Mouse (Mus musculus): ENCODE data around the gene Fthl17f.
"Not testable (repeated sequence)": the region's sequence is repeated elsewhere in the genome, so short reads cannot be mapped to it uniquely, and the experiment has no call there.

Fthl17f gene

DNA sequence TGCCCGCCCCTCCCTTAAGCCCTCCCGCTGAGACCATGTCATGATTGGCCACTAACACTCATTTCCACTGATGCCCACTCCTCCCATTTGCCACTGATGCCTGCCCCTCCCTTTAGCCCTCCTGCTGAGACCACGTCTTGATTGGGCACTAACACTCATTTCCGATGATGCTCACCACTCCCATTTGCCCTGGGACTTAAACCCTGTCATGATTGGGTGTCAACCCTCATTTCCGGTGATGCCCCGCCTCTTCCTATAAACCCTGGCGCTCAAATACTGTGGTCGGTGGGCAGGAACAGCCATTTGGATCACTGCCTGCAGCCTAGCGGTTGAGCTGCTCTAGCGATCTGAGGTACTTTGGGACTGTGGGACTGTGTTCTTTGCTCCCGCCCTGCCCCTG, at the start of gene Fthl17f:
Gene Fthl17f, plus strand, starts transcription at position 301 of the 400 bp plus-strand sequence.
- DNase-seq: not testable (repeated sequence)

DNA sequence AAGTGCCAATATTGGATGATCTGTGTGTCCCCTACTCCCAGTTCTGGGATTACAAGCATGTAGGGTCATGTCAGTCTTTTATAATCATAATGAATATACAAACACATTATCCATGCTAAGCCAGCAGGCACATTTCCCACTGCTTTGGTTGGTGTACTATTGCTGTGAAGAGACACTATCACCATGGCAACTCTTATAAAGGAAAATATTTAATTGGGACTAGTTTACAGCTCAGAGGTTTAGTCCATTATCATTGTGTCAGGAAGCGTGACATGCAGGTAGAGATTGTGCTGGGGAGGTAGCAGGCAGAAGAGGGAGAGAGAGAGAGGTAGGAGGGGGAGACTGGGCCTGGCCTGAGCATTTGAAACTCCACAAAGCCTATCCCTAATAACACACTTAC, 46.7 kb upstream of the Fthl17f start:
- DNase-seq: no peak

DNA sequence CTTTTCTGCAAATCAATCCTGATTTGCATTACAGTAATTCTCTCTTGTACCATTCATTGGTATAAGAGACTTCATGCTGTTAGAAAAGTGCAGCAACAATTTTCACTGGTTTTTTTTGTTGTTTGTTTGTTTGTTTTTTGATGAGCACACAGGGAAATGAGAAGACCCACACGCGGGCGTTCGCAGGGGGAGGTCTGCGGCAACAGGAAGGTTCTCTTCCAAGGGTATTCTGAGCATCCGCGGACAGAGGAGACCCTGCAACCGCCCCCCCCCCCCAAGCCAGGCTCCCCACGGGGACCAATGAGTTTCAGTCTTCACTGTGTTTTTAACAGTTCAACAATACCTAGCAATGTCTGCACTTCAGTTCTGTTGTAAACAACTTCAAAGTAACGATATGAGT, 43.3 kb upstream of the Fthl17f start:
- DNase-seq: no peak

DNA sequence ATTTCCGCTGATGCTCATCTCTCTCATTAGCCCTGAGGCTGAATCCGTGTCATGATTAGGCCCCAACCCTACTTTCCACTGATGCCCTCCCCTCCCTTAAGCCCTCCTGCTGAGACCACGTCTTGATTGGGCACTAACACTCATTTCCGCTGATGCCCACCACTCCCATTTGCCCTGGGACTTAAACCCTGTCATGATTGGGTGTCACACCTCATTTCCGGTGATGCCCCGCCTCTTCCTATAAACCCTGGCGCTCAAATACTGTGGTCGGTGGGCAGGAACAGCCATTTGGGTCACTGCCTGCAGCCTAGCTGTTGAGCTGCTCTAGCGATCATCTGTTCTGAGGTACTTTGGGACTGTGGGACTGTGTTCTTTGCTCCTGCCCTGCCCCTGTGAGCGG, 29.6 kb upstream of the Fthl17f start, which contains the start of gene Fthl17e:
Gene Fthl17e, plus strand, starts transcription at position 301 of the 400 bp plus-strand sequence.
- not testable (repeated sequence) for DNase-seq

DNA sequence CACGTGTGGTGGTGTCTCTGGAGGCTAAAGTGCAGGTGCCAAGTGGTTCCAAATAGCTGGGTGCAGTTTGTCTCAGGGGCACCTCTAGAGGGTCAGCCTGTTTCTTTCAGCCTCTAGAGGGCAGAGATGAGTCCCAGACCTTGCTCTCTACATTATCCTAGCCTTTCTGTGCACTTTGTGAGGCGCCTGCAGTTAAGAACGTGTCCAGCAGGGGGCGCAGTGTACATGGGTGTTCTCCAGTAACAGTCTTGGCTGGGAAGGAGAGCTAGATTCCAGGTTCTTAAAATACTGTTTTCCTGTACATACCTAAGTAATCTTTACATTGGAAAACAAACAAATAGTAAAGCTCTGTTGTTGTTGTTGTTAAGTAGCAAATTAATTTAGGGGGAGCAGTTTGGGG, 21.2 kb upstream of the Fthl17f start:
- DNase-seq: not testable (repeated sequence)

DNA sequence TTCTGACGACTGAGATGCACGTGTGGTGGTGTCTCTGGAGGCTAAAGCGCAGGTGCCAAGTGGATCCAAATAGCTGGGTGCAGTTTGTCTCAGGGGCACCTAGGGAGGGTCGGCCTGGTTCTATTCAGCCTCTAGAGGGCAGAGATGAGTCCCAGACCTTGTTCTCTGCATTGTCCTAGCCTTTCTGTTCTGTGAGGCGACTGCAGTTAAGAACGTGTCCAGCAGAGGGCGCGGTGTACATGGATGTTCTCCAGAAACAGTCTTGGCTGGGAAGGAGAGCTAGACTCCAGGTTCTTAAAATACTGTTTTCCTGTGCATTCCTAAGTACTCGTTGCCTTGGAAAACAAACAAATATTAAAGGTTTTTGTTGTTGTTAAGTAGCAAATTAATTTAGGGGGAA, 1.9 kb upstream of the Fthl17f start:
- not testable (repeated sequence) for DNase-seq

DNA sequence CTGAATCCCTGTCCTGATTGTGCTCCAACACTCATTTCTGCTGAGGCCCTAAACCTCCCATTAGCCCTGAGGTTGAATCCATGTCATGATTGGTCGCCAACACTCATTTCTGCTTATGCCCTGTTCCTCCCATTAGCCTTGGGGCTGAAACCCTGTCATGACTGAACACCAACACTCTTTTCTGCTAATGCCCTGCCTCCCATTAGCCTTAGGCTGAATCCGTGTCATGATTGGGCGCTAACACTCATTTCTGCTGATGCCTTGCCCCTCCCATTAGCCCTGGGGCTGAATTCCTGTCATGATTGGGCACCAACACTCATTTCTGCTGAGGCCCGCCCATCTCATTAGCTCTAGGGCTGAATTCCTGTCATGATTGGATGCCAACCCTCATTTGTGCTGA, 714 bp upstream of the Fthl17f start:
- no peak for DNase-seq

DNA sequence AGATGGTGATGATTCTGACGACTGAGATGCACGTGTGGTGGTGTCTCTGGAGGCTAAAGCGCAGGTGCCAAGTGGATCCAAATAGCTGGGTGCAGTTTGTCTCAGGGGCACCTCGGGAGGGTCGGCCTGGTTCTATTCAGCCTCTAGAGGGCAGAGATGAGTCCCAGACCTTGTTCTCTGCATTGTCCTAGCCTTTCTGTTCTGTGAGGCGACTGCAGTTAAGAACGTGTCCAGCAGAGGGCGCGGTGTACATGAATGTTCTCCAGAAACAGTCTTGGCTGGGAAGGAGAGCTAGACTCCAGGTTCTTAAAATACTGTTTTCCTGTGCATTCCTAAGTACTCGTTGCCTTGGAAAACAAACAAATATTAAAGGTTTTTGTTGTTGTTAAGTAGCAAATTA, 14.9 kb downstream of the Fthl17f start:
- not testable (repeated sequence) for DNase-seq

DNA sequence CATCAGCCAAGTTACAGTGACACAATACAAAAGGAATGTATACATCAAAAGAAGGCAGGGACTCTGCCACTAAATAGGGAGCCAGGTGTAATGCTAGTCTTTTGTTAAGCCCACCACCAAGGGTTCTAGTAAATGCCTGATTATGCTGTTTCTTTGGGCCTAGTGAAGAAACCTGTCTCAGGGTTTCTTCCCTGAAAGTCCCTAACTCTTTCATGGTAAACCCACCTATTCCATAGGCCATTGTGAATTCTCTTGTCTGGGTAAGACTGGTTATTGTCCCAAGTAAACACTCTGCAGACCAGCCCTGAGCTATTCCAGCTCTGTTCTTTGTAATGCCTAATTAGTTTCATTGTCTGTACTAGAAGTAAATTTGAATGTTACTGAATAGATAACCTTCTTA, 32.3 kb downstream of the Fthl17f start:
- DNase-seq: not testable (repeated sequence)

DNA sequence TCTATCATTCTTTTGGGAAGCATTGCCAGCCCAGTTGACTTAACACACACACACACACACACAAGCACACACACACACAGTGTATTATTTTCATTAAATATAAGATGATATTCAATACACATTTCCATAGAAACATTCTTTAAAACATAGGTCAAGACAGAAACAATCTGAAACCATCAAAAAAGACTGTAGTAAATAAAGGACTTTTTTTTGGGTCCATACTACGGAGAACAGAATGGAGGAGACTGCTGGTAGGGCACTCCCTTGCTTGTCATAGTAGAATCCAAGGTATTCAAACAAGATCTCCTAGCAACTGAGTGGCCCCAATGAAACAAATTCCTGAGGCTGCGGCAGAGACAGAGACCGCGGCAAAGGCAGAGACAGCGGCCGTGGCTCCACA, 41.4 kb downstream of the Fthl17f start, which contains the start of gene 4930402K13Rik:
Gene 4930402K13Rik, plus strand, starts transcription at position 301 of the 400 bp plus-strand sequence.
- DNase-seq: no peak

DNA sequence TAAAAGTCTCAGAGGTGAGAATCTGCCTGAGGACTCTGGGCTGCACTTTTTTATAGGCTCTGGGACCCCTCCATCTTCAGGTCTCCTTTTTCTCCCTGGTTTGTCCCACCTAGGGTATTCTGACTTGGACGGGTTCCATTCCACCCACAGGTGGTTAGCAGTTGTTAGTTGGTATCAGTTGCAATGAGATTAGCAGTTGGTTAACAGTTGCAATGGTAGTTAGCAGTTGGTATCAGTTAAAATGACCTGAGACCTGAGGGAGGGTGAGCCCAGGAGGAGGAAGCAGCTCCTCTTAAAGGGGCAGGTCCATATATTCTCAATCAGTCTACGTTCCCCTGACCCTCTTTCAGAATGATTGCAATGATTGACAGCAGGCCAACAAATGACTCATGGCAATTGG, 47.6 kb downstream of the Fthl17f start:
- no peak for DNase-seq

Measured in liver (tissue).